Mouse (Mus musculus) brain, adult 2 months (tissue): Measurements from ENCODE around the gene Lipo2.
A peak's percentile ranks its signal among the peaks of the same experiment; 100 is the strongest.
"Not testable (repeated sequence)": the region's sequence is repeated elsewhere in the genome, so short reads cannot be mapped to it uniquely, and the experiment has no call there.

Experiments used
- DNase-seq: peaks from one replicate; pipeline ENCODE4 v3.0.0; 2011; ENCODE audit warnings: low read depth, low spot score

Gene Lipo2

GRCm38 (mm10) chr19:33751259-33751658 lies at the start of gene Lipo2:
Gene Lipo2, minus strand, starts transcription at chr19:33751359.
- DNase-seq: not testable (repeated sequence)

GRCm38 (mm10) chr19:33787359-33787758 lies 36.2 kb upstream of the Lipo2 start, which contains the start of gene Lipo1:
Gene Lipo1, minus strand, starts transcription at chr19:33787459.
- not testable (repeated sequence) for DNase-seq

DNA sequence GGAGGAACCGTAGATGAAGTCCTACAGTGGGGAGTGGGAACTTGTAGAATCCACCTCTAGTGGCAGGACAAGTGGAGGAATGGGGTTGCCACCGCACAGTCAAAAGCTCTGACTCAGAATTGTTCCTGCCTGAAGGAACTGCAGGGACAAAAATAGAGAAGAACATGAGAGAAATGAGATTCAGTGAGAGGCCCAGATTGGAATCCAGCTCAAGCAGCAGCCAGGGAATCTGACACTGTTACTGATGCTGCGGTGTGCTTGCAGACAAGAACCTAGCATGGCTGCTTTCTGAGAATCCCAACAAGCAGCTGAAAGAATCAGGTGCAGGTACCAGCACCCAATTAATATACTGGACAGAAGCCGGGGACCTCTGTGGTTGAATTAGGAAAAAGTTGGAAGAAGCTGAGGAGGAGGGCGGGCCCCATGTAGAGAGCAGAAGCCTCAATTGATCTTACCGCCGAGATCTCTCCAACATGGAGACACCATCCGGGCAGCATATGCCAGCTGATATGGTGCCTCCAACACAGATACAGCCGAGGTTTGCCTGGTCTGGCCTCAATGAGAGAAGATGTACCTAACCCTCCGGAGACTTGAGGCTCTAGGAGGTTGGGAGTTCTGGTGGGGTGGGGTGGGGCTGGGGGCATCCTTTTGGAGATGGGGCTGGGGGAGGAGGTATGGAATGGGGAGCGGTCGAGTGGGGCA lies 35.6 kb upstream of the Lipo2 start:
- peak; percentile 56 for DNase-seq

DNA sequence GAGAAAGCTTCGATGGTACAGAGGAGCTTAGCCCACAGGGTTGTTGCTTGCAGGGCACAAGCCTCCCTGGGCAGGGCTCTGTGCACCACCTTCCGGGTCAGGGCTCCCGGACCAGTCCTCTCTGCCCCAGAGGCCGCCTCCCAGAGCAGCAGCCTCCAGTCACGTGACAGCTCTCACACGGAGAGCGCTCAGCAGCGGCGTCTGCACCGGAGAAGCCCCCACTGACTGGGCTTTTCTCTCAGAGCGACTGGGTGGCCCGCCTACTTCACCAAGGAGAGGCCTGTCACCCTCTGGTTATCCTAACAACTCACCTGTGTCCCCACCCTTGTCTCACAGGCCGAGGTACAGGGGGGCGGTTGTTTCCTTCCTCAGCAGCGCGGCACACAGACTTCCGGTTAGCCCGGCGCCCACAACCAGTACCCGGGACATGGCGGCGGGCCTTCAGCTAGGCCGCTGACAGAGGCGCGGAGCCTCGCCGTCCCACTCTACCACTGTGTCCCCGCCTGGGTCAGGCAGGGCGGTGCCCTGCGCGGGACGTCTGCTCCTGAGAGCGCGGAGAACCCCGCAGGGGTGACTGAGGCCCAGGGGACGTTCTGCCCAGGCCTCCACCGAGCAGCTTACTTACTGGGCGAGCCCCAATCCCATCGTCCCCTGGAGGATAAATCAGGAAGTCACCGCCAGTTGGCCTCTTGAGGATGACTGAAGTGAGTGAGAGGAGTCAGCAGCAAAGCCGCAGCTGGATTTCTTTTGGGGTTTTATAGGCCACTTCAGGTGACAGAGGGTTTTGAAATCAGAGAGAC lies 10.3 kb upstream of the Lipo2 start, which contains the start of gene Lipo3:
TSS of gene Lipo3 (minus strand) at position 665 of the 800 bp plus-strand sequence.
- DNase-seq: peak; percentile 2
